Mouse (Mus musculus) c-Kit-positive CD71-positive TER-119-negative erythroid progenitor cells, embryonic 14.5 days (primary cell): ENCODE data around the gene Mri1.

ENCODE experiments used
- DNase-seq: peaks from one replicate; pipeline ENCODE4 v3.0.0-alpha.2; 2013; ENCODE audit warnings: low read depth

Gene Mri1

DNA sequence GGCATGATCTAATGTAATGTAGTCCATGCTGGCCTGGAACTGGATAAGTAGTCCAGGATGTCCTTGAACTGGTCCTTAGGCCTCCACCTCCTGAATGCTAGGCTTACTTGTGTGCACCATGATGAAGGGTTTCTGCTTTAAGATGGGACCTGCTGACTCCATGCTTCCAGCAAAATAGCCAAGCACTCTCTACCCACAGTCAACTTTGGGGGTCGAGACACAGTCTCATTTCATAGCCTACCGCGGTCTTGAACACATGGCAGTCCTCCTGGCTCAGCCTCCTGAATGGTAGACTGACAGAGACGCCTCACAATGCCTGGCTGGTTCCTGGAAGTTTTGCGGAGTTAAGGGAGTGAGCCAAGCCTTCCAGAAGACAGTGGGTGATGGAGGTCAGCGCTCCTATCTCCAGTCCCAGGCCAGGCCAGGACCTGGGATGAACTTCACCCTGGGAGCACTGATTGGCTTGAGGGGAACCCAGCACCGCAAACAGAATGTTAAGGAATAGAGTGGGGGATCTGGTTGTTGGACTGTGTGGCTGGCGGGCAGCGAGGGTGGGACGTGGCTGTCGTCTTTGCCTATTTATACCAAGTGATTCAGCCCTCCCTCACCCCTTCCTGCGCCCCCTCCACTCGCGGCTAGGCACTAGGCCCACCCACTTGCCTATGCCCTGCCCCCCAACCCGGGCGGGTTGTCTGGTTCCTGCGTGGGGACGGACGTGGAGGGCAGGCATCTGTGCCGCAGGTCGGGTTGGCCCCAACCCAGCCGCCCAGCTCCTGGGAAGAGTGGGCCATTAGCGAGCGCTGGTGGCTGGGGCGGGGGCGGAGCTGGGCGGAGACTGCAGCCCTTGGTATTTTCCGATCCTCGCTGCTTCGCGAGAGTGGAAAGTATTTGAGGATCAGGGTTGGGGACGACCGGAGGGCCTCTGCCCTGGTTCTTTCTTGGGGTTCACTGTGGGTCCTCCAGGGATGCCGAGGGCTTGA lies 53.9 kb downstream of the Mri1 start:
- no peak for DNase-seq

DNA sequence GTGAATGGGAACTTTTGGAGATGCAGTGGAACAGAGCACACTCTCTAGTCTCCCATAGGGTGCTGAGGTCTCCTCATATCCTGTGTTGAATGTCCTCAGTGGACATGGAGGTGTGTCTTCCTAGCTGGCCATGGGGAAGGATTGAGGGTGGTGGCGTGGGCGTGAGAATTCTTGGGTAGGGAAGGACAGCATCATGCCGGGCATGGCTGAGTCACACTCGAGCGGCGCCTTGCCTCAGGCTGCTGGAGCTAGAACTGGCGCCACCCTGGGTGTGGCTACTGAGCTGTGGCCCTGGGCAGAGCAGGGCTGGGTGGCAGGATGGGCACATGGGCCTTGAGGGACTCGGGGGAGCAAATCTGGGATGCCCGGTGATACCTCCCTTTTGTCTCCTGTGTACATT lies 54.7 kb downstream of the Mri1 start:
- no peak for DNase-seq

DNA sequence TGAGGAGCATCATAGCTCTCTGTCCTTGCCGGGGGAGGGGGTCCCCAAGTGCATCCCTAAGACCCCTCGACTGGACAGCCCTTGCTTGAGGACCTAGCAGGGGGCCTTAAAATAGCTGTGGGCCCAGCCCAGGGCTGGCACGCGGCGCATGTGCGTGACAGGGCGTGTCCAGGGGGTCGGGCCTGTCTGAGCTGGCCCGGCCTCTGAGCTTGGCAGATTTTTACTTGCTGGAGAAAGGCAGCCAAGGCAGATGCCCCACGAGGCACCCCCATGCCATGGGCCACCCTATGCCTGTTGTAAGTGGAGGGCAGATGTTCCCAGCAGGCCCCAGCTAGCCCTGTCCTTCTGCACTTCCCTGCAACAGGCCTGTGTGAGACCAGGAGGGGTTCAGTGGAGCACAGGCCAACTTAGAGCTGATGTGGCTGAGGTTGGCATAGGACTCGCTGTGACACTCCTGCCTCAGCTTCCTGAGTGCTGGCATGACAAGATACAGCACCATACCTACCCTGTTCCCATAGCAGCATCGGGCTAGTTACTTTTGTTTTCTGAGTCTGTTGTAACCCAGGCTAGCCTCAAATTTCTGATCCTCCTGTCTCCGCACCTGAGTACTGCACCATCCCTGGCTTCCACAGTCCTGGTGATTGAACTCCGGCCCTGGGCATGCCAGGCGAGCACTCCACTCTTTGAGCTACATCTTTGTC lies 55.4 kb downstream of the Mri1 start:
- DNase-seq, result no peak

DNA sequence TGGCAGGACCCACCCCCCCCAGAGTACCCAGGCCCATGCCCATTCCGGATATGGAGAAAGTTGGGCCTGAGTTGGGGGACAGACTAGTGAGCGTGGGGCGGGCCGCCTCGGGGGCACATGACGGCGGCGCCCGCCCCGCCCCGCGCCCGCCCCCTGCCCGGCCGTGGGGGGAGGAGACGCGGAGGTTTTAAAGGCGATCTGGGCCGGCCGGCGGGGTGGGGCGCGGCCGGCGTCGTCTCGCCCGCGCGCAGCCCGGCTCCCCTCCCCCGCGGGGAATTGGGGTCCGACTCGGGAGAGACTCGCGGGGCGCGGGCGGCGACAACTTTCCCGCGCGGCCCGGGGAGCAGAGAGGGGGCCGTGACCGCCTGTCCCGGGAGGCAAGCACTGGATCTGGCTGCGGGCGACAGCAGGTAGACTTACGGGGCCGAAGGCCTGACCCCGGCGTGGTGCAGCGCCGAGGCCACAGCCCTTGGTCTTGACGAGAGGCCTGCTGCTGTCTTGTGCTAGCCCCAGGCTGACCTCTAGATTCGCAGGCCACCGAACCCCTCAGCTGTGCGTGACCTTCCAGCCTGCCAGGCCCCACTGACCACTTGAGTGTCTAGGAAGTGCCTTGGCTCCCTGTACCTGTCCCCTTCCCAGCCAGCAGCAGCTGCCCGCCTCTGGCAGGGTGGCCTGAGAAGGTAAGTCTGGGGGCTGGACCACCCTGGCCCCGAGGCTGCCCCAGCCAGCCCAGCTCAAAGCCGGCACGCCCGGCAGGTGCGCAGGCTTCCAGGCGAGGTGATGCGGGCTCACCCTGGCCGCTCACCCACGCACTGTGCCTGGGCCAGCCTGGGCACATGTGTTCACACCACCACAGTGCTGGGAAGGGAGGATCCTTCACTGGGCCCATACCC lies 56.2 kb downstream of the Mri1 start:
- DNase-seq, result no peak

DNA sequence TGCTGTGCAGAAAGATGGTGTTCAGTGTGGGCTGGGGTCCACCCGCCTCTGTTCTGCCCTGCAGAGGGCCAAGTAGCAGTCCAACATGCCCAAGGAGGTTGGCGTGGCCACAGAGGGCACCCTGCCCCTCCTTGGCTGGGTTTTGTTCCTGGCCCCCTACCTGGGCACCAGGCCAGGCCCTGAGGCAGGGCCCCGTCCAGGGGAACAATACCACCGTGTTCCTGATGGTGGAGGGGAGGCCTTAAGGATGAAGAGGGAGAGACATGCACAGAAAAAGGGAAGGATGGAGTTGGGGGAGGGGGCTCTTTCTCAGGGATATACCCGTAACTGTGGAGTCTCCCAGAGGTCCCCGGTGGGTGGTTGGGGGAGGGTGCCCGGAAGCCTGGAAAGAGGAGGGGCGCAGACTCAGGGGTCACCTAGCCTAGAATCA lies 57.0 kb downstream of the Mri1 start:
- no peak for DNase-seq
